Mouse (Mus musculus) MEL (cell line): ENCODE results near the gene Htra2.

Source experiments
- CHD1 ChIP-seq: IDR thresholded peaks from 2 replicates; pipeline ENCODE4 v1.6.1; 2012; ENCODE audit warnings: low read depth, mild to moderate bottlenecking, inconsistent platforms, low read length, improper control_type of control experiment
- CTCF ChIP-seq, 3 experiments: IDR thresholded peaks in 2 of 3; conservative IDR thresholded peaks in 1 of 3; 2 replicates each; pipeline ENCODE4 v1.5.1; 2011 to 2012; ENCODE audit warnings: low read length in 3 of 3, low read depth in 2 of 3, mild to moderate bottlenecking in 2 of 3, improper control_type of control experiment in 1 of 3, inconsistent platforms in 1 of 3, mixed read lengths in 1 of 3, moderate library complexity in 1 of 3; ENCODE audit not compliant: control insufficient read depth in 1 of 3, insufficient read depth in 1 of 3, poor library complexity in 1 of 3, severe bottlenecking in 1 of 3
- EP300 ChIP-seq, 2 experiments: IDR thresholded peaks; 2 replicates each; pipeline ENCODE4 v1.6.1; 2011; ENCODE audit warnings: improper control_type of control experiment in 2 of 2, low read length in 2 of 2, low read depth in 1 of 2, mild to moderate bottlenecking in 1 of 2
- ETS1 ChIP-seq: IDR thresholded peaks from 2 replicates; pipeline ENCODE4 v1.6.1; 2012; ENCODE audit warnings: low read depth, mild to moderate bottlenecking, inconsistent platforms, low read length, improper control_type of control experiment, moderate library complexity
- POLR2A ChIP-seq, 2 experiments: IDR thresholded peaks; 2 replicates each; pipeline ENCODE4 v1.6.1; 2011 to 2012; ENCODE audit warnings: low read length in 2 of 2, mild to moderate bottlenecking in 2 of 2, control low read depth in 1 of 2, improper control_type of control experiment in 1 of 2, low read depth in 1 of 2, moderate library complexity in 1 of 2; ENCODE audit not compliant: control insufficient read depth in 1 of 2, insufficient read depth in 1 of 2, poor library complexity in 1 of 2
- ZNF384 ChIP-seq: IDR thresholded peaks from 2 replicates; pipeline ENCODE4 v1.6.1; 2012; ENCODE audit warnings: low read depth, mild to moderate bottlenecking, inconsistent platforms, low read length, improper control_type of control experiment

DNA sequence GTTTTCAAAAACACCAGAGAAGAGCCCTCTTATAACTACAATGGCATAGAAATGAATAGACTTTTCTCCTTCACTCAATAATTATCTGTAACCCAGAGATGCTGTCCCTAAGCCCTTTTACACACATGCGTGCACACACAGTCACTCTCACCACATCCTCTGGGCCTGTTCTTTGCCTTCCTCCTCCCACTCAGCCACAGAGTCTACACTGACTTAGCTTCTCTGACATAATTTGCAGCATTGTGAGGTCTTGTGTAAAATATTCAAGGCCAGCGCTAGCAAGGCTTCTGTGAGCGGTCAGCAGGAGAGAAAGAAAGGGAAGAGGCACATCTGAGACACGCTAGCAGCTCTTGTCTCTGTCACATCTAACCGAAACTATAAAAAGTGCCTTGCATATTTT, 41.6 kb downstream of the Htra2 start:
- TF ChIP-seq POLR2A (IDR thresholded peaks at IDR 0.05; ENCODE audit: control insufficient read depth in 1 of 2, insufficient read depth in 1 of 2, low read depth in 1 of 2, low read length in 2 of 2, poor library complexity in 1 of 2): peak in 1 of 2 experiments; percentile 49; a peak in 1 of 4 replicates
- peak in 1 of 2 experiments; percentile 24; a peak in 1 of 4 replicates for TF ChIP-seq EP300 (IDR thresholded peaks at IDR 0.05; ENCODE audit: low read depth in 1 of 2, low read length in 2 of 2)
- TF ChIP-seq ZNF384: no peak
- no peak for TF ChIP-seq CTCF (IDR thresholded peaks at IDR 0.05 in 2 of 3, conservative IDR thresholded peaks at IDR 0.05 in 1 of 3; ENCODE audit: control insufficient read depth in 1 of 3, insufficient read depth in 1 of 3, low read depth in 2 of 3, low read length in 3 of 3, poor library complexity in 1 of 3, severe bottlenecking in 1 of 3)
- TF ChIP-seq ETS1: 0 out of 2 replicates have a peak, but pooled peaks have one; percentile 32
- no peak for TF ChIP-seq CHD1
